15 mouse cellular contexts compared by ENCODE assay signal in genomic region chr16:87645526-87646434, GRCm38 (mm10). TPM values are rescaled to one million over a fixed set of nuclear protein-coding genes. Genes with fewer than 3 reads are reported as not detected.
DNase-seq lines count a peak whose midpoint lies in the region; ATAC-seq and TF ChIP-seq lines count a peak whose summit lies in the region.
"Had no signal": no experiment of that assay in that cellular context is flagged by ENCODE, and none has a peak within 500 bp of the region (broad histone marks: within the 10 kb centered on the region; RNA-seq: fewer than 3 reads in every experiment).

No protein-coding gene starts in this region.

- no peaks in the 10 kb centered on the region for H3K36me3 ChIP-seq in hindbrain, embryonic 11.5 days (ENCODE audit: control insufficient read depth, insufficient read depth, low read length)
- no peaks in the 10 kb centered on the region for H3K36me3 ChIP-seq in hindbrain, embryonic 12.5 days
- no peaks in the 10 kb centered on the region for H3K36me3 ChIP-seq in embryonic facial prominence, embryonic 14.5 days (ENCODE audit: control insufficient read depth, insufficient read depth, low read length)
- H3K36me3 ChIP-seq in midbrain, embryonic 15.5 days (replicated peaks) = no peaks in the 10 kb centered on the region

- no peaks in the 10 kb centered on the region for H3K27me3 ChIP-seq in hindbrain, embryonic 11.5 days (ENCODE audit: control insufficient read depth, insufficient read depth, low read length)
- H3K27me3 ChIP-seq in hindbrain, embryonic 12.5 days = no peaks in the 10 kb centered on the region
- no peaks in the 10 kb centered on the region for H3K27me3 ChIP-seq in embryonic facial prominence, embryonic 14.5 days (replicated peaks; ENCODE audit: control insufficient read depth, insufficient read depth, low read length)
- no peaks in the 10 kb centered on the region for H3K27me3 ChIP-seq in midbrain, embryonic 15.5 days (replicated peaks)
- H3K27me3 ChIP-seq: Patski had no signal

- no peak overlapping the region for H3K9ac ChIP-seq in hindbrain, embryonic 11.5 days (ENCODE audit: low read depth, low read length)
- no peak overlapping the region for H3K9ac ChIP-seq in hindbrain, embryonic 12.5 days
- H3K9ac ChIP-seq in embryonic facial prominence, embryonic 14.5 days (ENCODE audit: low read depth, low read length) = no peak overlapping the region
- H3K9ac ChIP-seq in midbrain, embryonic 15.5 days = no peak overlapping the region
- H3K9ac ChIP-seq: liver, postnatal 0 days had no signal

- H3K4me2 ChIP-seq in hindbrain, embryonic 11.5 days (replicated peaks; ENCODE audit: low read depth, low read length) = no peak overlapping the region
- no peak overlapping the region for H3K4me2 ChIP-seq in hindbrain, embryonic 12.5 days (replicated peaks)
- H3K4me2 ChIP-seq in embryonic facial prominence, embryonic 14.5 days (ENCODE audit: low read depth, low read length) = peak overlapping the region; percentile 10; the same call in 1 of the 2 replicates
- no peak overlapping the region for H3K4me2 ChIP-seq in midbrain, embryonic 15.5 days

- TF ChIP-seq CTCF in brain, embryonic 14.5 days (IDR thresholded peaks at IDR 0.05; ENCODE audit: borderline replicate concordance, extremely low read depth, insufficient read depth, insufficient read length) = no peak

- peak; percentile 19 for DNase-seq in hindbrain, embryonic 11.5 days (ENCODE audit: low spot score)
- peak; percentile 78 for DNase-seq in brain, embryonic 14.5 days (ENCODE audit: low read depth)
- no peak for DNase-seq in embryonic facial prominence, embryonic 14.5 days (ENCODE audit: low spot score)
- no peak for DNase-seq in ovary, adult 18-20 months (ENCODE audit: low spot score)
- no peak for DNase-seq in thymus, postnatal 25 days
- DNase-seq: adrenal gland, adult 8-10 months; gastrocnemius, postnatal 25 days; heart, postnatal 10 days; kidney, postnatal 36 days; liver, postnatal 0 days; thymus, adult 18-20 months had no signal

- no peak overlapping the region for H3K27ac ChIP-seq in hindbrain, embryonic 11.5 days (ENCODE audit: low read depth, low read length)
- H3K27ac ChIP-seq in hindbrain, embryonic 12.5 days = no peak overlapping the region
- H3K27ac ChIP-seq in embryonic facial prominence, embryonic 14.5 days (replicated peaks; ENCODE audit: low read depth, low read length) = no peak overlapping the region
- H3K27ac ChIP-seq in midbrain, embryonic 15.5 days = no peak overlapping the region

- H3K9me3 ChIP-seq in hindbrain, embryonic 11.5 days (ENCODE audit: control insufficient read depth, low read length) = no peaks in the 10 kb centered on the region
- no peaks in the 10 kb centered on the region for H3K9me3 ChIP-seq in hindbrain, embryonic 12.5 days (replicated peaks)
- H3K9me3 ChIP-seq in embryonic facial prominence, embryonic 14.5 days (ENCODE audit: control insufficient read depth, low read length) = no peaks in the 10 kb centered on the region
- H3K9me3 ChIP-seq in midbrain, embryonic 15.5 days = no peaks in the 10 kb centered on the region

- no peaks in the 10 kb centered on the region for H3K4me1 ChIP-seq in hindbrain, embryonic 11.5 days (replicated peaks; ENCODE audit: control insufficient read depth, insufficient read depth, low read length)
- H3K4me1 ChIP-seq in hindbrain, embryonic 12.5 days = peaks cover 4% of the 10 kb centered on the region; the same call in 1 of the 2 replicates
- H3K4me1 ChIP-seq in embryonic facial prominence, embryonic 14.5 days (ENCODE audit: control insufficient read depth, insufficient read depth, low read length) = peaks cover 7% of the 10 kb centered on the region; the same call in 1 of the 2 replicates
- H3K4me1 ChIP-seq in midbrain, embryonic 15.5 days = no peaks in the 10 kb centered on the region

- WGBS in hindbrain, embryonic 11.5 days = 66% methylated on average over 12 of the region's 12 CpGs
- 65% methylated on average over 12 of the region's 12 CpGs for WGBS in hindbrain, embryonic 12.5 days
- WGBS in embryonic facial prominence, embryonic 14.5 days = 37% methylated on average over 12 of the region's 12 CpGs
- WGBS in midbrain, embryonic 15.5 days = 55% methylated on average over 12 of the region's 12 CpGs

- H3K4me3 ChIP-seq in hindbrain, embryonic 11.5 days (ENCODE audit: low read depth, low read length) = no peak overlapping the region
- H3K4me3 ChIP-seq in hindbrain, embryonic 12.5 days = no peak overlapping the region
- no peak overlapping the region for H3K4me3 ChIP-seq in embryonic facial prominence, embryonic 14.5 days (ENCODE audit: low read depth, low read length)
- H3K4me3 ChIP-seq in midbrain, embryonic 15.5 days = no peak overlapping the region

- no peak for ATAC-seq in hindbrain, embryonic 11.5 days (ENCODE audit: low FRiP score)
- no peak for ATAC-seq in hindbrain, embryonic 12.5 days (ENCODE audit: low FRiP score)
- ATAC-seq in embryonic facial prominence, embryonic 14.5 days (ENCODE audit: low read depth) = peak; percentile 30; the same call in 1 of the 2 replicates
- ATAC-seq in midbrain, embryonic 15.5 days (replicated peaks) = 0 out of 2 replicates have a peak, but pooled peaks have one; percentile 45
- ATAC-seq: CD4-positive, CD25-positive, alpha-beta regulatory T cell, adult 4 months; liver, postnatal 0 days; Patski had no signal

- TF ChIP-seq POLR2A in brain, embryonic 14.5 days (IDR thresholded peaks at IDR 0.05; ENCODE audit: borderline replicate concordance, extremely low read depth, insufficient read depth, insufficient read length, poor library complexity, severe bottlenecking) = no peak

RNA-seq across cellular contexts. Expression of gene Bach1, which starts 53.0 kb away (rescaled TPM):
- polyA plus RNA-seq in hindbrain, embryonic 11.5 days (2014; fragmentation: Nextera tagmentation; extraction: Ambion mirVana) = 24.8 and 30.2 TPM in 2 replicates
- 26.2 and 26.3 TPM in 2 replicates for polyA plus RNA-seq in hindbrain, embryonic 12.5 days (2016; fragmentation: Nextera tagmentation; extraction: Ambion mirVana)
- polyA plus RNA-seq in brain, embryonic 14.5 days (2012; rRNA removed) = 21.0 and 31.1 TPM in 2 replicates
- 11.9 and 12.8 TPM in 2 replicates for polyA plus RNA-seq in embryonic facial prominence, embryonic 14.5 days (2014; fragmentation: Nextera tagmentation; extraction: Ambion mirVana)
- 21.3 and 22.0 TPM in 2 replicates for polyA plus RNA-seq in midbrain, embryonic 15.5 days (2015; fragmentation: Nextera tagmentation; extraction: Ambion mirVana)

Comparison
In these comparisons a context has a peak if more than half of its experiments do, and no peak if none do; other contexts are left out.
1. ATAC-seq: peak in embryonic facial prominence, embryonic 14.5 days (single experiment) and midbrain, embryonic 15.5 days (single experiment); none in hindbrain, embryonic 11.5 days (single experiment) and hindbrain, embryonic 12.5 days (single experiment).
2. DNase-seq: peak in hindbrain, embryonic 11.5 days (single experiment) and brain, embryonic 14.5 days (single experiment); none in embryonic facial prominence, embryonic 14.5 days (single experiment), ovary, adult 18-20 months (single experiment) and thymus, postnatal 25 days (single experiment).